Mouse (Mus musculus) lung, postnatal 0 days (tissue): Measurements from ENCODE around the gene Bcl6.

Experiments used
- CTCF ChIP-seq: IDR thresholded peaks from 2 replicates; pipeline ENCODE4 v1.5.1; 2016; ENCODE audit warnings: antibody characterized with exemption, mild to moderate bottlenecking
- EP300 ChIP-seq: IDR thresholded peaks from 2 replicates; pipeline ENCODE4 v1.6.1; 2016; ENCODE audit warnings: antibody characterized with exemption, mild to moderate bottlenecking, control low read depth

- TF ChIP-seq CTCF = no peak
- peak; percentile 86 for TF ChIP-seq EP300
Observed at GRCm38 (mm10) chr16:23977732-23978131, 10.9 kb downstream of the Bcl6 start.
